Mouse (Mus musculus) heart, postnatal 0 days (tissue): ENCODE results near the gene Acaca. TPM values are rescaled to one million over a fixed set of nuclear protein-coding genes. Genes with fewer than 3 reads are reported as not detected.
"Not testable (repeated sequence)": the region's sequence is repeated elsewhere in the genome, so short reads cannot be mapped to it uniquely, and the experiment has no call there.

ENCODE experiments used
- ATAC-seq: fragments of 200-750 bp; cut with Nextera tagmentation; 2 replicates; pipeline ENCODE4 v1.8.0; 2017; ENCODE audit warnings: low read depth, moderate number of reproducible peaks, moderate library complexity; ENCODE audit not compliant: insufficient read depth
- DNase-seq: peaks from one replicate; pipeline ENCODE4 v3.0.0-alpha.2; 2016; ENCODE audit warnings: low spot score
- H3K27ac ChIP-seq: fragments of 300-500 bp; sonication (generic); 2 replicates; pipeline ENCODE4 v1.5.1; 2014; ENCODE audit warnings: low read depth, mild to moderate bottlenecking
- H3K27me3 ChIP-seq: fragments of 300-500 bp; sonication (generic); 2 replicates; pipeline ENCODE4 v1.6.1; 2014; ENCODE audit warnings: low read length, mixed read lengths; ENCODE audit not compliant: control insufficient read depth, insufficient read depth
- H3K36me3 ChIP-seq: fragments of 300-500 bp; sonication (generic); replicated peaks from 2 replicates; pipeline ENCODE4 v1.6.1; 2014; ENCODE audit warnings: low read length, mixed read lengths; ENCODE audit not compliant: control insufficient read depth, insufficient read depth
- H3K4me1 ChIP-seq: fragments of 300-500 bp; sonication (generic); 2 replicates; pipeline ENCODE4 v1.6.1; 2014; ENCODE audit warnings: antibody characterized with exemption; ENCODE audit not compliant: control insufficient read depth, insufficient read depth
- H3K4me2 ChIP-seq: fragments of 300-500 bp; sonication (generic); 2 replicates; pipeline ENCODE4 v1.6.1; 2014; ENCODE audit warnings: low read depth, mild to moderate bottlenecking, low read length, moderate library complexity
- H3K4me3 ChIP-seq: fragments of 300-500 bp; sonication (generic); 2 replicates; pipeline ENCODE4 v1.5.1; 2014; ENCODE audit warnings: low read depth, low read length
- H3K9ac ChIP-seq: fragments of 300-500 bp; sonication (generic); replicated peaks from 2 replicates; pipeline ENCODE4 v1.6.1; 2014; ENCODE audit warnings: low read depth, low read length, mixed read lengths
- H3K9me3 ChIP-seq: fragments of 300-500 bp; sonication (generic); replicated peaks from 2 replicates; pipeline ENCODE4 v1.6.1; 2016; ENCODE audit warnings: low read length; ENCODE audit not compliant: control insufficient read depth
- CTCF ChIP-seq: IDR thresholded peaks from 2 replicates; pipeline ENCODE4 v1.5.1; 2016; ENCODE audit warnings: antibody characterized with exemption, control low read depth, low read depth
- EP300 ChIP-seq: IDR thresholded peaks from 2 replicates; pipeline ENCODE4 v1.6.1; 2016; ENCODE audit warnings: antibody characterized with exemption, low read depth
- WGBS: fragments of 180-500 bp; shearing (Covaris S2); extraction: QIAGEN DNeasy Blood & Tissue Kit; methylation state at CpG from one replicate; pipeline ENCODE4 v1.1.7; 2014; 5-methylcytosine and 5-hydroxymethylcytosine counted together
- polyA plus RNA-seq: library from polyadenylated mRNA; unstranded; fragments of >200 nt; fragmentation: Nextera tagmentation; extraction: Ambion mirVana; gene quantifications from 2 replicates; pipeline ENCODE4 v1.2.1, GENCODE M21; 2015
- total RNA-seq: library from RNA; depleted of rRNA; stranded (reverse); fragments of >200 nt; gene quantifications from 2 replicates; pipeline ENCODE4 v1.2.3, GENCODE M21; 2014; ENCODE audit warnings: low replicate concordance

Acaca gene
- total and polyA plus RNA-seq, 2 experiments from 2014 or later, result 3.0 to 11.5 TPM

DNA sequence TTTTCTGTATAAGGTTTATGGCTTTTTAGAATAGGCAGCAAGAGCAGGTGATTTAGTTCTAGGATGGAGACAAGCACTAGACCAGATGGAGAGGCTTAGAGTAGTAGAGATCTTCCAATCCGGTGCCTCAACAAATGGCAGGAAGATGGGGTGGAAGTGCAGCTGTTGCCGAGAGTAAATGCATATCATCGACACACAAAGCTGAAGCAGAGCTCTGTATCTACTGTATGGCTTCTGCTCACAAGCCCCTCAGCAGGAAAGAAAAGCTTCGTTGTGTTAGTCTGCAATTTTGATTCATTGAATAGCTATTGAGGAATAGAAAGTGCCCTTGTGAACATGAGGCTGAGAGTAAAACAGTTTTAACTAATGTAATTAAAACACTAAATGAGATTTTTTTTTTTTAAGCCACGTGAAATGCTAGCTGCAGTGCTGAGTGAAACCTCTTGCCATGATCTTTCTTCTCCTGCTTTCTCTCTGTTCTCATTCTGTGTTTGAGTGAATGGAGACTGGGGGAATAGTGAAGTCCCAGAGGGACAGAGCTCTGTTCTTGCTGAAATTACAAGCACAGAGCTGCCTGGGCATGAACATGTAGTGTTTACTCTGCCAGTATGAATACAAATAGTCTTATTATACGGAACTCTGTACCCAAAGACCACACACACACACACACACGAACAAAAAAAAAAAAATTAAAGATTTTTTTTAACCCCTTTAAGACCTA lies 194.7 kb downstream of the Acaca start:
- ATAC-seq (no peak), DNase-seq (no peak)
- no peaks in the 10 kb centered on the region for H3K4me1 ChIP-seq
- H3K9ac ChIP-seq, result no peak overlapping the region
- TF ChIP-seq CTCF (no peak), EP300 (no peak)
- H3K9me3 ChIP-seq, result no peaks in the 10 kb centered on the region
- H3K27me3 ChIP-seq, result no peaks in the 10 kb centered on the region
- peaks cover 4% of the 10 kb centered on the region; the same call in 1 of the 2 replicates for H3K36me3 ChIP-seq
- H3K4me3 ChIP-seq, result no peak overlapping the region
- 80% methylated on average over 7 of the region's 7 CpGs for WGBS
- H3K27ac ChIP-seq, result no peak overlapping the region
- no peak overlapping the region for H3K4me2 ChIP-seq

DNA sequence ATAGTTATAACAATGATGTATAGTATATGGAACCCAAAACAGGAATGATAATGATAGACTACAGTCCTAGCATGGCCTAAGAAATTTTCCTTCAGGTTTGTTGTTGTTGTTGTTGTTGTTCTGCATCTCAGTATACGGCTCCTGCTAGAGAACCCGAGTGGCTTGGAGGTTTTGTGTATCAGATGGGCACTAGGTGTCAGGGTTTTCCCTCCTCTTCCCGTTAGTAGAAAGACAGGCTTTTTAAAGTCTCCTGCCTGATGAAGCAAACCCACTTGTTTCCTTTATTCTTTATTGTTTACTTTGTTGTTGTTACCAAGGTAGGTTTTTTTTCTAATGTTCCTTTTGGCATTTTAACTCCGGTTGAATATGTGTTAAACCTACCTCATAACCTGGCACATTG lies 197.6 kb downstream of the Acaca start:
- Histone ChIP-seq H3K9me3 (no peaks in the 10 kb centered on the region), H3K4me3 (no peak overlapping the region), H3K4me1 (no peaks in the 10 kb centered on the region), H3K27me3 (no peaks in the 10 kb centered on the region), H3K36me3 (peaks cover 4% of the 10 kb centered on the region; the same call in 1 of the 2 replicates), H3K9ac (no peak overlapping the region), H3K4me2 (no peak overlapping the region), H3K27ac (no peak overlapping the region)
- 60% methylated on average over 4 of the region's 4 CpGs for WGBS
- TF ChIP-seq EP300 (no peak), CTCF (no peak)
- ATAC-seq (no peak), DNase-seq (no peak)

DNA sequence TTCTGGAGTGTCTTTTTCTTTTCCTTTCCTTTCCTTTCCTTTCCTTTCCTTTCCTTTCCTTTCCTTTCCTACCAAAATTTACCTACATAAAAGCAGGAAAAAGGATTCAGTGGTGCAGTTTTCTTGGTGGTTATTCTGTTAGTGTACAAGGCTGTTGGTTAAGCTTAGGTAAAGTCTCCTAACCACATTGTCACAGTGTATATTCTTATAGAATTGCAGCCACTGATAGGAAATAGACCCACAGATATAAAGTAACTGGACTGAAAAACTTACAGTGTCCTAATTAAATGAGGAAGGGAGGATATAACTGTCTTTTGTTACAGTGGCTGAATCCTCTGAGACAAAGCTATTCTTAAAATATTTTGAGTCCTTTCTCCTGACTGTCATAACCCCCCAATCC lies 202.9 kb downstream of the Acaca start:
- Histone ChIP-seq H3K27me3 (no peaks in the 10 kb centered on the region), H3K4me3 (no peak overlapping the region), H3K4me2 (no peak overlapping the region), H3K9ac (no peak overlapping the region), H3K36me3 (0 out of 2 replicates have a peak, but pooled peaks cover 4% of the 10 kb centered on the region), H3K4me1 (no peaks in the 10 kb centered on the region), H3K27ac (no peak overlapping the region), H3K9me3 (no peaks in the 10 kb centered on the region)
- TF ChIP-seq EP300, result no peak
- TF ChIP-seq CTCF, result no peak
- ATAC-seq, result no peak
- no peak for DNase-seq

DNA sequence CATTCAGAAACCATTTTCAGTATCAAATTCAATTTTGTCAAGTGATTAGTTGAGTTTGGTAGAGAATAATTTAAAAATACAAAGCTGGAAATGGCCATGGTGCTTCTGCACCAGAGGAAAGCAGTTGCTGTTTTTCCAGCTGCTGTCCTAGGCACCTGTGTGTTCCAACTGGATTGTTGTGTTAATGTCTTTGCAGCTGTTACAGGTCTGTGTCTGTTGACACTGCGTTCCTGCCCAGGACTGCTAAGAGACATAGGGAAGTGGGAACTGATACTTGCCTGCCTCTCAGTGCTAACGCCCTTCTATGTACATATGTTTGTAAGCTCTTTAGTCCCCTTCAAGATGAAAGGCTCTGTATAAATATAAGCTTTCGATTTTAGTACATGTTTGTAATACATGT lies 203.4 kb downstream of the Acaca start:
- Histone ChIP-seq H3K4me2 (no peak overlapping the region), H3K36me3 (0 out of 2 replicates have a peak, but pooled peaks cover 4% of the 10 kb centered on the region), H3K4me1 (no peaks in the 10 kb centered on the region), H3K4me3 (no peak overlapping the region), H3K9me3 (no peaks in the 10 kb centered on the region), H3K9ac (no peak overlapping the region), H3K27me3 (no peaks in the 10 kb centered on the region), H3K27ac (no peak overlapping the region)
- DNase-seq (no peak), ATAC-seq (no peak)
- WGBS, result 82% methylated on average over 3 of the region's 3 CpGs
- TF ChIP-seq CTCF, result no peak
- TF ChIP-seq EP300, result no peak

DNA sequence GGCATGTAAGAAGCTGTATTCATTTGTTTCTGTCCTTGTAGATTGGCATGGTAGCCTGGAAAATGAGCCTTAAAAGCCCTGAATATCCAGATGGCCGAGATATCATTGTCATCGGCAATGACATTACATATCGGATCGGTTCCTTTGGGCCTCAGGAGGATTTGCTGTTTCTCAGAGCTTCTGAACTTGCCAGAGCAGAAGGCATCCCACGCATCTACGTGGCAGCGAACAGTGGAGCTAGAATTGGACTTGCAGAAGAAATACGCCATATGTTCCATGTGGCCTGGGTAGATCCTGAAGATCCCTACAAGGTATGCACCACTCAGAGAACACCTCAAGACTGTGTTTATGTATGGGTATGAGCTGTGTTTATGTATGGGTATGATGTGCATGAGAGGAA lies 208.8 kb downstream of the Acaca start:
- not testable (repeated sequence) for H3K4me3 ChIP-seq, H3K4me2 ChIP-seq, ATAC-seq, H3K9me3 ChIP-seq, H3K36me3 ChIP-seq, DNase-seq, H3K27ac ChIP-seq, H3K4me1 ChIP-seq, H3K27me3 ChIP-seq, H3K9ac ChIP-seq
- WGBS, result 94% methylated on average over 5 of the region's 8 CpGs

DNA sequence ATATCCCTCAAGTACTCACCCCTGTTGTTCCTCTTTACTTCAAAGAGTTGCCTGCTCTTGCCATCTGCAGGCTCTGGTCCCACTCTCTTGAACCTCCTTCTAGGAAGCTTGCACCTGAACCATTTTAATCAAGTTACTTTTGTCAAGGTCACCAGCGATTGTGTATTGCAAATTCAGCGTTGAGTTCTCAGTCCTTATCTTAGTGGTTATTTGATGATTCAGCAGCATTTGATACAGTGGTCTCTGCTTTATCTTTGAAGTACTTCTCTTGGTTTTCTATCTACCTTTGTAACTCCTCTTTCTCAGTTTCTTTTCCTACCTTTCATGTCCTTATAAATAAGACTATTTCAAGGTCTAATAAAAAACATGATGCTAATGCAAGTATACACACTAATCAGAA lies 211.2 kb downstream of the Acaca start:
- Histone ChIP-seq H3K9ac (no peak overlapping the region), H3K9me3 (no peaks in the 10 kb centered on the region), H3K4me1 (peaks cover 11% of the 10 kb centered on the region), H3K27me3 (no peaks in the 10 kb centered on the region), H3K4me3 (no peak overlapping the region), H3K27ac (no peak overlapping the region), H3K4me2 (no peak overlapping the region), H3K36me3 (0 out of 2 replicates have a peak, but pooled peaks cover 9% of the 10 kb centered on the region)
- TF ChIP-seq EP300, result no peak
- TF ChIP-seq CTCF, result no peak
- ATAC-seq (no peak), DNase-seq (no peak)
- 58% methylated on average over 2 of the region's 2 CpGs for WGBS
